Mouse (Mus musculus) cerebellum, adult 18-20 months (tissue): ENCODE measurements around the gene 9130213A22Rik.

Experiments used
- DNase-seq, 2 experiments: peaks; one replicate each; pipeline ENCODE4 v3.0.0; 2021

The 9130213A22Rik gene

DNA sequence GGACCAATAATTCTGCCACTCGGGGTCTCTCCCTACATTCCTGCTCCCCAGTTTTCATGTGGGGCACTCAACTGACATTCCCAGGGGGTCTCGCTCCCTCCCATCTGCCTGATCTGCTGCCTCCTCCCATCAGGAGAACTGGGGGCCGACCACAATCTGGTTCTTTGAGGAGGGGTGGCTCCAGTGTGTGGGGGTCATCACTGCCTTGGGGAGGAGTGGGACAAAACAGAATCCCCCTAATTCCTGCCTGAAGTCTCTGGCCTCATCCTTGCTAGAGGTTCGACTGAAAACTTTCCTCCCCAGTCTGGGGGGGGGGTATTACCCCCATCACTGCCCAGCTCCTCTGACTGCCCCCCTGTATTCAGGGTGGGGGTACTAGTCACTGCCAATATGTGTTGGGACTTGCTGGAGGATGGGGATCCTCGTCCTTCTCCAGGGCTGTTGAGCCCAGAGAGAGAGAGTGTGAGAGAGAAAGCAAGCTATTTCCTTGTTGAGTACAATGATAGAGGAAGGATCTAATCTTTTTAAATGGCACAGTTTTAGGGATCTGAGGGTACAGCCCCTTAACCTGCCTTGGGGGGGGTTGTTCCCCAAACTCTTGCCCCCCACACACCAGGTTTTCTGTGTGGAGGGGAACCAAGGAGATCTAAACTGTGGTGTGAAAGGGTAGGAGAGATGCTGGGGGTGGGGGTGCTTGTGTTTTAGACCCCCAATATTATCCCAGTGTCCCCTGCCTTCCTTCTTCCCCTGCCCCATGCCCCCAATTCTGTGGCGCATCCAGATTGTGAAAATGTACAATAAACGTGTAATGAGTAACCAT, 30.6 kb downstream of the 9130213A22Rik start:
- DNase-seq: peak in 1 of 2 experiments; percentile 21

DNA sequence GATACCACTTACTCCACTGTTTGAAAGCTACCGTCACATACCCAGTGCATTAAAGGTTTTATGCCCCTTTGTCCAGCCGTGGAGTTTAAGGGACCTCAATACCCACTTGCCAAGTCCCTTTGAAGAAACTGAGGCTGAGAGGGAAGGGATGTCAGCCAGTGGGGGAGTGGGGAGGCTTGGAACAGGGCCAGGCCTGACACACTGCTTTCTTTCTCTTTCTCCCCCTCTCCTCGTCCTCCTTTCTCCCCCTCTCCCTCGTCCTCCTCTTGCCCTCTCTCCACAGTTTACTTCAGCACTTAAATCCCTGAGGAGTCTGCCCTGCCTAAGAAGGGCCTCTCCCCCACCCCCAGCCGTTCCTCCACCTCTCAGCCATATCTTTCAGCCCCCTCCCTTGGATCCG, 32.0 kb downstream of the 9130213A22Rik start:
- peak in 1 of 2 experiments; percentile 7 for DNase-seq

- DNase-seq: peak; percentile 42 to 48
Measured at GRCm38 (mm10) chr11:69089616-69090290, 32.6 kb downstream of the 9130213A22Rik start.

DNA sequence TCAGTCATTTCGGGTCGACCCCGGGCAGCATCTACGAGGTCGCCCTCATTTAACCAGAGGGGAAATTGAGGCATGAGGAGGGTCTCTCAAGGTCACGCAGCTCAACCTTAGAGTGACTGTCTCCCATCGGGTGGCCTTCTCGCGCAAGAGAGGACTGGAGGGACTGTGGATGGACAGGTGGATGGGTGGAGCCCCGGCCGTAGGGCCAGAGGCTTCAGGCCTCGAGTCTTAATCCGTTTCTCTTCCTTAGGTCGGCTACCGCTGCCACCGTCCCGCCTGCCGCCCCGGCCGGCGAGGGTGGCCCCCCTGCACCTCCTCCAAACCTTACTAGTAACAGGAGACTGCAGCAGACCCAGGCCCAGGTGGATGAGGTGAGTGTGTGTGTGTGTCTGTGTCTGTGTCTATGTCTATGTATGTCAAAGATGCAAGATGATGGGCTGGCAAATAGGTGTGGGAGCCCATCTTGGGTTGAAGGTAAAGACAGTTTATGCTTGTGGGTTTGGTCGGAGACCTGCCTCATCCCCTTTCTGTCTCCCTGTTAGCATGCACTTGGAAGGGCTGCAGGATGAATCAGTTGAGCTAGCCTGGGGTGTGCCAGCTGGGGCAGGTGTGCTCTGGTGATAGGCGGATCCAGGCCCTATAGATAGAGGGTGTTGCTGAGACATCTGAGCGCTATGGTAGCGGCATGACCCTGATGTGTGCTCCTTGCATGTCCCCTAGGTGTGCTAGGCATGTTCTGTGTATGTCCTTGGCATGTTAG, 33.4 kb downstream of the 9130213A22Rik start:
- DNase-seq: peak in 1 of 2 experiments; percentile 41

GRCm38 (mm10) chr11:69088103-69088855, 34.1 kb downstream of the 9130213A22Rik start, which contains the start of gene Vamp2:
TSS of gene Vamp2 (plus strand) at chr11:69088490.
- peak; percentile 91 to 98 for DNase-seq

- DNase-seq: peak in 1 of 2 experiments; percentile 19
Measured at GRCm38 (mm10) chr11:69087597-69087996, 34.8 kb downstream of the 9130213A22Rik start.

GRCm38 (mm10) chr11:69087082-69087481, 35.3 kb downstream of the 9130213A22Rik start:
- DNase-seq: peak in 1 of 2 experiments; percentile 10

DNA sequence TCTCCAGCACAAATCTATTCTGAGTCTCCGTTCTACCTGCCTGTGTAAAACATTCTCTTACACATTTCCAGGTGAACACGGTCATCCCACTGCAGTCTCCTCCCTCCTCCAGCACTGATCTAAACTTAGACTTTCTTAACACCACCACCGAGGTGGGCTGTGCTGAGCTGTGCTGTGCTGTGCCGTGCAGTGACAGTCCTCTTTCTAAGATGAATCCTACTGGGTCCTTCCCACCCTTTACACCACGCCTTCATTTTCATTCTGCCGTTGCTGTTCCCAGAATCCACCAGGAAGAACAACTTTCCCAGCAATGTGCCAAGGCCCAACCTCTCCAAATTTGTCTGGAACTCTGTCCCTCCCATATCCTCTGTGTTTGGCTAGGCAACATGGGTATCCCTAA, 36.0 kb downstream of the 9130213A22Rik start:
- DNase-seq: peak in 1 of 2 experiments; percentile 4

- no peak for DNase-seq
Measured at GRCm38 (mm10) chr11:69085608-69086007, 36.8 kb downstream of the 9130213A22Rik start.

DNA sequence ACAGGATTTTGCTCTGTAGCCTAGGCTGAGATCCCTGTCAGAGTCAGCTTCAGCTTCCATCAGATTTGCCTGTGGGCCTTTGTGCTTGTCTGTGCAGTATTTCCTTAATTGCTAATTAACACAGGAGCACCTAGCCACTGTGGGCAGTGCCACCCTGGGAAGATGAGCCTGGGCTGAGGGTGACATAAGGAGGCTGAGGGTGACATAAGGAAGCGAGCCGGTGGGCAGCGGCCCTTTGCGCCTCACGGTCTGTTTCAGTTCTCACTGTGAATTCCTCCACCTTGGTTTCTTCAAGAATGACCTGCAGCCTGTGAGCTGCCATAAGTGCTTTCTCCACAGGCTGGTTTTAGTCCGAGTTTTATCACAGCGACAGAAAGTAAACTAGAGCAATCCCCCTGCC, 40.8 kb downstream of the 9130213A22Rik start:
- DNase-seq: no peak

- DNase-seq: no peak
Measured at GRCm38 (mm10) chr11:69080855-69081222, 41.5 kb downstream of the 9130213A22Rik start.

DNA sequence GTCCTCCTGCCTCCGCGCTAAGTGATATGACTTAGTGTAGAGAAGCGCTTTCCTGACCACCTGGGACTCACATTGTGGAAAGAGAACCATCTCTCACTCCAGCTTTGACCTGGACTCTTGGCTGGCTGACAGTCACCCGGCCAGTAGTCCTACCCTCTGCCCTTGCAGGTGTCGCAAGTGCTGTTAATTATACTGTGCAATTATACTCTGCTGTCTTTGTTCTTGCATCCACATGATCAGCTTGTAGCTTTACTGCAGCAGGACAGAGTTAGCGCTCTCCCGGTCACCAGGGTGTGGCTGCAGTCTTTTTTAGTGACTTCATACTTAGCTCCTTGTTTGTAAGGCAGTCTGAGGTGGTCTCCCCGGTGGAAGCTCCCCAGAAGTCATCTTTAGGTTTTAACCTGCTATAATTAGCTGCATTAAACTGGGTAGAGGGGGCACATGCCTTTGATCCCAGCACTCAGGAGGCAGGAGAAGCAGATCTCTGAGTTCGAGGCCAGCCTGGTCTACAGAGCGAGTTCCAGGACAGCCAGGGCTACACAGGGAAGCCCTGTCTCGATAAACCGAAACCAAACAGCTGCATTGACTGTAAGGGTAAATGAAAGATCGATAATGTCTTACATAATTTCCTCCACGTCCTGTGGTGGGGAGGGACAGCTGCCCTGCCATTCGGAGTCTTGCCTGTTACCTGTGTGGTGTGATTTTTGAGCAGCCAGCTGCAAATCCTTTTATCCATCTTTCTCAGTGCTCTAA, 42.1 kb downstream of the 9130213A22Rik start:
- no peak for DNase-seq

DNA sequence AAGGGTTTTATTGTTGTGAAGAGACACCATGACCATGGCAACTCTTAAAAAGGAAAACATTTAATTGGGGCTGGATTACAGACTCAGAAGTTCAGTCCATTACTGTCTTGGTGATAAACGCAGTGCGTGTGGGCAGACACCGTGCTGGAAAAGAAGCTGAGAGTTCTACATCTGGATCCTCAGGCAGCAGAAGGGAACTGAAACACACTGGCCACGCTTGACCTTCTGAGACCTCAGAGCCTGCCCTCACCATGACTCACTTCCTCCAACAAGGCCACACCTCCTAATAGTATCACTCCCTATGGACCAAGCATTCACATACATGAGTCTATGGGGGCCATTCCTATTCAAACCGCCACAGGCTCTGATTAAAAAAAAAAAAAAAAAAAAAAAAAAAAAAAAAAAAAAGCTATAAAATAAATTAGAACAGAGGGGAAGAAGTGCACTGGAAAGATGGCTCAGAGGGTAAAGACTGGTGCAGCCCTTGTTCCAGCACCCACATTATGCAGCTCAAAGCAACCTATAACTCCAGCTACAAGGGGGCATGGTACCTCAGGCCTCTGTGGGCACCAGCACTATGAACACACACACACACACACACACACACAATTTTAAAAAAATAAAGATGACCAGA, 43.5 kb downstream of the 9130213A22Rik start:
- DNase-seq: no peak

GRCm38 (mm10) chr11:69078041-69078440, 44.3 kb downstream of the 9130213A22Rik start:
- DNase-seq: no peak

- no peak for DNase-seq
Measured at GRCm38 (mm10) chr11:69077316-69077715, 45.1 kb downstream of the 9130213A22Rik start.

DNA sequence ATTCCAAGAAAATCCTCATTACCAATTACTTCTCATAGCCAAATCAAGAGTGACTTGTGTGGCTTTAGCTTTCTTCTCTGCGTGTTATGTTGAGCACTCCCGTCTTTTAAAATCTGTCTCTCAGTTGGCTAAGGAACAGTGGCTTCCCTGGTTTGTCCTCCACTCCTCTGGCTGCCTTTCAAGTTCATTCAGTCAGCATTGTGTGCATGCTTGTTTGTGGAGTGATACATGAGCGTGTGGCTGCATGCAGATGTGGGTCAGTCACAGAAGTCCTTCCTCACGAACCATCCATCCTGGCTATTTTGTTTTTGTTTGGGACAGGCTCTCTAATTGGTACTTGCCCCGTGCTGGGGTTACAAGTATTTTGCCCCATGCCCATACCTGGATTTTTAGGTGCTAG, 45.8 kb downstream of the 9130213A22Rik start:
- DNase-seq: no peak

- no peak for DNase-seq
Measured at GRCm38 (mm10) chr11:69075764-69076479, 46.5 kb downstream of the 9130213A22Rik start.

DNA sequence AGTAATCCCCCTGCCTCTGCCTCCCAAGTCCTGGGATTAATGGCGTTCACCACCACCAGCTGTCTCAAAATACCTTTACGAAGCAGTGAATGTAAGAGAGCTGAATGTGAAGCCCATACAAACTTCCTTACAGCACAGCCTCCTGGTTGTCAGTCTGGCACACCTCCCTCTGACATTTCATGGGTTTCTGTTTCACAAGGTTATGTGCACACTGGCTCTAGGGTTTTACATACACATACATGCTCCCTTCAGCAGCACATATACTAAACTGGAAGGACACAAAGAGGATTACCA, 47.7 kb downstream of the 9130213A22Rik start:
- no peak for DNase-seq

DNA sequence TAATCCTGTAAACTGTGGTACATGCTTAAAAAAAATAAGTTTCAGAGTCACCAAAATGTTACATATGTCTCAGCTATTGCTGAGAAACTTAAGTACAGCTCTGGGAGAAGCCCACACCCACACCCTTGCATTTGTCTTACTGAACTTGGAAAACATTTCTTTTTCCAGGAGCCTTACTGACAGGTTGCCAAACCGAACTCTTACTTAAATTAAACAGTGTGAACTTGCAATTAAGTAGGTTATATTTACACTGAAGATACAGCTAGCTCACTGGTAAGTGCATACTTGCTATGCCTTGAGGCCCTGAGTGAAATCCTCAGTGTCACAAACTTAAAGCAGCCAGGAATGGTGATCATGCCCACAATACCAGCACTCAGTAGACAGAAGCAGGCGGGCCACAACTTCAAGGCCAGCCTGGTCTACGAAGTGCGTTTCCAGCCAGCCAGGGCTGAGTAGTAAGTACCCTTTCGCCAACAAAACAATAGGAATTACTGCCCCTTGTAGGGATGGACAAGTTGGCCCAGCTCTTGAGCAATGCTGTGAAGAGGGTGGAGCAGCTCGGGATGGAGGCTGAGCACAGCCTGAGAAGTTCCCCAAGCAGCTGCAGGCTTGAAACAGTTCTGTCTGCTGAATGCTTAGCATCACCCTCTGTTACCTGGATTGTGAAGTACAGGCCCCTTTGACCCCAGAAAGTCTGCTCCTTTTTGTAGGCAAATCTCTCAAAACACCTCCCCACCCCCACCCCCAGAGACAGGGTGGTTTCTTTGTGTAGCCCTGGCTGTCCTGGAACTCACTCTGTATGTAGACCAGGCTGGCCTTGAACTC, 48.2 kb downstream of the 9130213A22Rik start:
- no peak for DNase-seq
